Mouse (Mus musculus) liver, embryonic 14.5 days (tissue): ENCODE measurements around the gene Selenos.

Experiments
- CTCF ChIP-seq: IDR thresholded peaks from 2 replicates; pipeline ENCODE4 v1.5.1; 2016; ENCODE audit warnings: antibody characterized with exemption, low read depth, control low read depth
- EP300 ChIP-seq: IDR thresholded peaks from 2 replicates; pipeline ENCODE4 v1.6.1; 2016; ENCODE audit warnings: antibody characterized with exemption, low read depth

GRCm38 (mm10) chr7:66091553-66091952 is 12.1 kb downstream of the Selenos start:
- TF ChIP-seq CTCF (no peak), EP300 (no peak)
